Mouse (Mus musculus) embryonic facial prominence, embryonic 11.5 days (tissue): ENCODE results near the gene Ntn5. TPM values are rescaled to one million over a fixed set of nuclear protein-coding genes. Genes with fewer than 3 reads are reported as not detected.

Source experiments
- ATAC-seq: fragments of 200-750 bp; cut with Nextera tagmentation; replicated peaks from 2 replicates; pipeline ENCODE4 v1.8.0; 2017; ENCODE audit warnings: low read depth; ENCODE audit not compliant: insufficient number of reproducible peaks, low FRiP score, low TSS enrichment
- DNase-seq: peaks from one replicate; pipeline ENCODE4 v3.0.0-alpha.2; 2015; ENCODE audit warnings: low spot score
- H3K27ac ChIP-seq: fragments of 300-500 bp; sonication (generic); replicated peaks from 2 replicates; pipeline ENCODE4 v1.5.1; 2014; ENCODE audit warnings: mild to moderate bottlenecking, low read depth, low read length, control low read depth
- H3K27me3 ChIP-seq: fragments of 300-500 bp; sonication (generic); 2 replicates; pipeline ENCODE4 v1.6.1; 2014; ENCODE audit warnings: mild to moderate bottlenecking, low read length, moderate library complexity, mixed read lengths; ENCODE audit not compliant: control insufficient read depth, insufficient read depth
- H3K36me3 ChIP-seq: fragments of 300-500 bp; sonication (generic); replicated peaks from 2 replicates; pipeline ENCODE4 v1.6.1; 2014; ENCODE audit warnings: low read depth, mild to moderate bottlenecking, low read length, moderate library complexity, mixed read lengths; ENCODE audit not compliant: control insufficient read depth, insufficient read depth
- H3K4me1 ChIP-seq: fragments of 300-500 bp; sonication (generic); 2 replicates; pipeline ENCODE4 v1.6.1; 2014; ENCODE audit warnings: low read length, mixed read lengths; ENCODE audit not compliant: control insufficient read depth, insufficient read depth
- H3K4me2 ChIP-seq: fragments of 300-500 bp; sonication (generic); 2 replicates; pipeline ENCODE4 v1.6.1; 2014; ENCODE audit warnings: low read depth, mild to moderate bottlenecking, control low read depth, low read length, moderate library complexity
- H3K4me3 ChIP-seq: fragments of 300-500 bp; sonication (generic); 2 replicates; pipeline ENCODE4 v1.5.1; 2014; ENCODE audit warnings: low read depth, low read length, control low read depth
- H3K9ac ChIP-seq: fragments of 300-500 bp; sonication (generic); replicated peaks from 2 replicates; pipeline ENCODE4 v1.6.1; 2014; ENCODE audit warnings: mild to moderate bottlenecking, control low read depth, low read length
- H3K9me3 ChIP-seq: fragments of 300-500 bp; sonication (generic); replicated peaks from 2 replicates; pipeline ENCODE4 v1.6.1; 2016; ENCODE audit warnings: mild to moderate bottlenecking, low read length, inconsistent platforms, mixed read lengths; ENCODE audit not compliant: control insufficient read depth
- WGBS: fragments of 180-500 bp; shearing (Covaris S2); extraction: QIAGEN DNeasy Blood & Tissue Kit; methylation state at CpG from one replicate; pipeline ENCODE4 v1.1.7; 2014; 5-methylcytosine and 5-hydroxymethylcytosine counted together
- polyA plus RNA-seq: library from polyadenylated mRNA; unstranded; fragments of >200 nt; fragmentation: Nextera tagmentation; extraction: Ambion mirVana; gene quantifications from 2 replicates; pipeline ENCODE4 v1.2.1, GENCODE M21; 2014

Ntn5 gene
- polyA plus RNA-seq, 1 experiment from 2014 or later, result 0.25 TPM

GRCm38 (mm10) chr7:45665303-45666138 lies 18.3 kb upstream of the Ntn5 start:
- WGBS, result 50% methylated on average over 13 of the region's 13 CpGs
- Histone ChIP-seq H3K27me3 (no peaks in the 10 kb centered on the region), H3K36me3 (no peaks in the 10 kb centered on the region), H3K9ac (no peak overlapping the region), H3K9me3 (no peaks in the 10 kb centered on the region), H3K4me1 (no peaks in the 10 kb centered on the region), H3K4me2 (no peak overlapping the region), H3K4me3 (no peak overlapping the region), H3K27ac (no peak overlapping the region)
- ATAC-seq (no peak), DNase-seq (peak; percentile 25)

DNA sequence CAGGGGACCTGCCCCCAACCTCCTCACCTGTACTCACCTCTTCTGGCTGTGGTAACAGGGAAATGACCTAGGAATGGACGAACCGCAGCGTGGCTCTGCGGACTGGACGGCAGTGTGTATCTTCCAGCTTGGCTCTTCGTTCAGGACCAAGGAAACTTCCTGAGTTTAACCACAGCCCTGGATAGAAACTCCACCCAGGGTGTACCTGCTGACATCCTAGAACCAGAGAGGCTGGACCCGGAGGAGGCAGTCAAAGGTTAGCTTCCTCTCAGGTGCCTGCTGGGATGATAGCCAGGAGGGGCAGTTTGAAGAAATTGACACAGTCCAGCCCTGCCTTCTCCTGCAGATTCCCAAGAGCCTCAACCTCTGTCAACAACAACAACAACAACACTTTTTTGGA lies 17.7 kb upstream of the Ntn5 start, which contains the start of gene Fut2:
Gene Fut2 (minus strand): TSS at position 234 of the 400 bp plus-strand sequence.
- no peak within 1 kb of the TSS for H3K27ac ChIP-seq
- H3K4me1 ChIP-seq, result no peaks in the 10 kb centered on the region
- no peaks in the 10 kb centered on the region for H3K27me3 ChIP-seq
- H3K9ac ChIP-seq, result no peak within 1 kb of the TSS
- ATAC-seq (no peak), DNase-seq (no peak)
- WGBS, result 83% methylated on average over 7 of the region's 7 CpGs
- H3K9me3 ChIP-seq, result no peaks in the 10 kb centered on the region
- no peak within 1 kb of the TSS for H3K4me2 ChIP-seq
- H3K36me3 ChIP-seq, result no peaks in the 10 kb centered on the region
- H3K4me3 ChIP-seq, result no peak within 1 kb of the TSS

- ATAC-seq (no peak), DNase-seq (no peak)
- H3K4me1 ChIP-seq, result no peaks in the 10 kb centered on the region
- H3K27me3 ChIP-seq, result no peaks in the 10 kb centered on the region
- H3K9me3 ChIP-seq, result no peaks in the 10 kb centered on the region
- no peaks in the 10 kb centered on the region for H3K36me3 ChIP-seq
- H3K27ac ChIP-seq, result no peak overlapping the region
- WGBS, result 75% methylated on average over 14 of the region's 14 CpGs
- H3K9ac ChIP-seq, result no peak overlapping the region
- no peak overlapping the region for H3K4me3 ChIP-seq
- no peak overlapping the region for H3K4me2 ChIP-seq
Measured at GRCm38 (mm10) chr7:45667761-45668160, 16.1 kb upstream of the Ntn5 start.

GRCm38 (mm10) chr7:45668921-45669320 lies 14.9 kb upstream of the Ntn5 start:
- ATAC-seq, result no peak
- 95% methylated on average over 9 of the region's 9 CpGs for WGBS
- no peak overlapping the region for H3K9ac ChIP-seq

GRCm38 (mm10) chr7:45677627-45678295 lies 6.1 kb upstream of the Ntn5 start:
- no peaks in the 10 kb centered on the region; the same call in 1 of the 2 replicates for H3K27me3 ChIP-seq
- DNase-seq, result no peak
- H3K9ac ChIP-seq, result no peak overlapping the region
- no peak overlapping the region for H3K4me3 ChIP-seq
- no peaks in the 10 kb centered on the region for H3K9me3 ChIP-seq
- H3K36me3 ChIP-seq, result no peaks in the 10 kb centered on the region
- H3K4me2 ChIP-seq, result no peak overlapping the region
- H3K4me1 ChIP-seq, result no peaks in the 10 kb centered on the region
- WGBS, result 83% methylated on average over 7 of the region's 7 CpGs
- no peak for ATAC-seq
- no peak overlapping the region for H3K27ac ChIP-seq

More at GRCm38 (mm10) chr7:45668921-45669320, 14.9 kb upstream of the Ntn5 start:
- Histone ChIP-seq H3K27ac (no peak overlapping the region), H3K4me3 (no peak overlapping the region), H3K4me1 (no peaks in the 10 kb centered on the region), H3K27me3 (no peaks in the 10 kb centered on the region), H3K9me3 (no peaks in the 10 kb centered on the region), H3K4me2 (no peak overlapping the region), H3K36me3 (no peaks in the 10 kb centered on the region)
- DNase-seq, result peak; percentile 14

DNA sequence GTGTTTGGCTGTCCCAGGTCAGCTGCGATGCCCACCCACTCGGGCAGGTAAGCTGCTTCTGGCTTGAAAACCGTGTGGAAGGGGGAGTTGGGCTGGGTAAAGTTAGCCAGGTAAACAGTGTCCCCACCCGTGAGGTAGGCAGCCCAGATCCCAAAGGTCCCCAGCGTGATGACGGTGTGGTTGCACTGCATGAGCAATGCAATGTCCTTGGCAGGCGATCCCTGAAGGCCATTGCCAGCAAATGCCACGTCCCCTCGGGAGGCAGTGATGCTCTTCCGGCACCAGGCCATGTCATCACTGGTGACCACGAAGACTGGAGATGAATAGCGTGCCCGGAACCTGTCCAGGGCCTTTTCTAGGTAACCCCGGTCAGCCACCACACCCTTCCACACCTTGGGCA lies 5.3 kb upstream of the Ntn5 start:
- ATAC-seq (no peak), DNase-seq (no peak)
- 92% methylated on average over 14 of the region's 14 CpGs for WGBS
- Histone ChIP-seq H3K4me1 (no peaks in the 10 kb centered on the region), H3K4me2 (no peak overlapping the region), H3K36me3 (no peaks in the 10 kb centered on the region), H3K27ac (no peak overlapping the region), H3K4me3 (no peak overlapping the region), H3K9me3 (no peaks in the 10 kb centered on the region), H3K27me3 (no peaks in the 10 kb centered on the region; the same call in 1 of the 2 replicates), H3K9ac (no peak overlapping the region)

- no peaks in the 10 kb centered on the region for H3K9me3 ChIP-seq
- no peaks in the 10 kb centered on the region for H3K36me3 ChIP-seq
- H3K4me1 ChIP-seq, result 0 out of 2 replicates have a peak, but pooled peaks cover 1% of the 10 kb centered on the region
- H3K27ac ChIP-seq, result no peak overlapping the region
- WGBS, result 73% methylated on average over 14 of the region's 14 CpGs
- no peak overlapping the region for H3K9ac ChIP-seq
- ATAC-seq, result no peak
- no peak overlapping the region for H3K4me2 ChIP-seq
- no peaks in the 10 kb centered on the region for H3K27me3 ChIP-seq
- no peak for DNase-seq
- H3K4me3 ChIP-seq, result no peak overlapping the region
Measured at GRCm38 (mm10) chr7:45679966-45680621, 3.7 kb upstream of the Ntn5 start.
